Mouse (Mus musculus) stomach, adult 2 months (tissue): ENCODE results near the gene Efcab3. TPM values are rescaled to one million over a fixed set of nuclear protein-coding genes. Genes with fewer than 3 reads are reported as not detected.

Experiments
- polyA plus RNA-seq: library from polyadenylated mRNA; depleted of rRNA; stranded (reverse); fragments of >200 nt; gene quantifications from 2 replicates; pipeline ENCODE4 v1.2.3, GENCODE M21; 2012; rRNA removed

The Efcab3 gene
- not detected in 2 replicates for polyA plus RNA-seq

DNA sequence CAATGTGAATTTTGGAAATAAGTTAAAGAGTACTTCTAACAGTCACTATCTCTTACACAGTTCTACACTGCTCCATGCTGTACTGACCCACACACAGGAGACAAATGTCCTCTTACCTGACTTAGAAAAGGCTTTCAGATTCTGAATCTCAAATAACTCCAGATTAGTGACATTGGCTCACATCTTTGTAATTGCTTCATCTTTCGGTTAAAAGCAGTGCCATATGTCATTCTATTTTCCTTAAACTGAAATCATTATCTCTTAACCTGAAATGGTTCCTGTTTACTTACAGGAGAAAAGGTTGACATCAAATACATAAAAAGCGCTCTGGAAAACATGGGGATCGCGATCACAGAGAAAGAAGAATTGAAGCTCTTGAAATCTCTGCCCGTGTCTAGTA lies at the start of gene Efcab3:
Gene Efcab3, plus strand, starts transcription at position 301 of the 400 bp plus-strand sequence.

DNA sequence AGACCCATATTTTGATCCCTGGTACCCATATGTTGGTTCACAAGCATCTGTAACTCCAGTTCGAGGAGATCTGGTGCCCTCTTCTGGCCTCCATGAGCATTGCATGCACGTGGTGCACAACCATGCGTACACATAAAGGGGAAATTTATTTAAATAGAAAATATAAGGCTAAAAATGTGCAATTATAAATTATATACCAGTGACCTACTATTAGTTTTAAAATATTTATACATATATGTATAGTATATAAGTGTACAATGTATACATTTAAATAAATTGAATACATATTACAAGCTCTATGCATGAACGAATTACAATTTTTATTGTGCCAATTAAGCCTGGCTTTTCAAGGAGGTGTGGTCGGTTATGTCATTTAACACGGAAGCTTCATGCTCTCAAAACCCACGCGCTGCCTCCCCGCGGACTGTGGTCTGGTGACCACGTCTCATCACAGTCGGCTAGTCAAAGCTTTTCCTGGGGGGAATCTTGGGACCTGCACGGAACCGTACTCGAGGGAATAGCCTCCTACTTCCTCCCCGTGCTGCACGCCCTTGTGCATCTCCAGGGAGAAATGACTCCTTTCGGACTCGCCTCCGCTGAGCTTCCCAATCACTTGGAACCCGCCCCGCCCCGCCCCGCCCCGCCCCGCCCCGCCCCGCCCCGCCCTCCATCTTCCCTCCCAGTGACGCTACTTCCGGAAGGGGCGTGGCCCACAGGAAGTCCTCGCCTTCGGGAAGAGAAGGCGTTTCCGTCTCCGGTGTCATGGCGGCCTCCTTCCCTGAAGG lies 62.5 kb downstream of the Efcab3 start, which contains the start of gene Mettl2:
Gene Mettl2, plus strand, starts transcription at position 691 of the 785 bp plus-strand sequence.

DNA sequence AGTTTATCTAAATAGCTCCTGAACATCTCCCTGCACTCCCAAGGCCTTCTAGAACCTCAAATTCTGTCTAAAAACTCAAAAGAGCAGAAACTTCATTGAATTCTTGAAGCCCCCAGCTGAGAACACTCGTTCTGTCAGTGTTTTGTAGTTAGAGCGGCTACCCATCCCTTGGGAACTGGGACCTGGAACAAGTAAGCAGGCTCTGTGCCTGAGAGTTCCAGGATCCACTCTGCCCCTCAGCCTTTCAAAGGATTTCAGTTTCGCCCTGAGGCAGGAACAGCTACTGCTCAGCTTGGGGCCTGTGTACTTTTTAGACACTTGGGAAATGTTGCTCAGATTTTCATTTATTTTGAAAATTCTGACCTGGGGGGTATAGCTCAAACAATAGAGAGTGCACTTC lies 83.2 kb downstream of the Efcab3 start, which contains the start of gene Gm10842:
Gene Gm10842, plus strand, starts transcription at position 301 of the 400 bp plus-strand sequence.

Other genes starting within 250 kb of the Efcab3 start
- 3.3 and 4.3 TPM in 2 replicates for gene Mettl2, start 62.8 kb downstream of the Efcab3 start, polyA plus RNA-seq
- gene Gm10842, start 83.3 kb downstream of the Efcab3 start, polyA plus RNA-seq, result not detected in 2 replicates
- gene Tlk2, start 115.2 kb downstream of the Efcab3 start, polyA plus RNA-seq, result 2.3 and 2.8 TPM in 2 replicates
- 7.1 and 8.3 TPM in 2 replicates for gene Mrc2, start 229.1 kb downstream of the Efcab3 start, polyA plus RNA-seq